Mouse (Mus musculus): Measurements from ENCODE around the gene Prkg1.

GRCm38 (mm10) chr19:31026797-31027196, 738.0 kb downstream of the Prkg1 start:
- TF ChIP-seq CTCF (IDR thresholded peaks at IDR 0.05; ENCODE audit: borderline replicate concordance, insufficient read depth, low read length) (no peak), POLR2A (IDR thresholded peaks at IDR 0.05; ENCODE audit: low read depth, low read length) (no peak)
